Mouse (Mus musculus): Measurements from ENCODE around the gene Mrtfa.

GRCm38 (mm10) chr15:81133781-81134180 lies 56.8 kb downstream of the Mrtfa start:
- TF ChIP-seq CTCF (IDR thresholded peaks at IDR 0.05; ENCODE audit: low read depth, low read length) (no peak), TAL1 (conservative IDR thresholded peaks at IDR 0.05; ENCODE audit: low read depth, low read length) (no peak)

Data from G1E (cell line).